Mouse (Mus musculus) testis, postnatal 14 days (tissue): ENCODE data around the gene Spag4.
A peak's percentile ranks its signal among the peaks of the same experiment; 100 is the strongest.
"Not testable (repeated sequence)": the region's sequence is repeated elsewhere in the genome, so short reads cannot be mapped to it uniquely, and the experiment has no call there.

Experiments
- DNase-seq: peaks from one replicate; pipeline ENCODE4 v3.0.0; 2021; ENCODE audit warnings: low spot score

Spag4 gene

DNA sequence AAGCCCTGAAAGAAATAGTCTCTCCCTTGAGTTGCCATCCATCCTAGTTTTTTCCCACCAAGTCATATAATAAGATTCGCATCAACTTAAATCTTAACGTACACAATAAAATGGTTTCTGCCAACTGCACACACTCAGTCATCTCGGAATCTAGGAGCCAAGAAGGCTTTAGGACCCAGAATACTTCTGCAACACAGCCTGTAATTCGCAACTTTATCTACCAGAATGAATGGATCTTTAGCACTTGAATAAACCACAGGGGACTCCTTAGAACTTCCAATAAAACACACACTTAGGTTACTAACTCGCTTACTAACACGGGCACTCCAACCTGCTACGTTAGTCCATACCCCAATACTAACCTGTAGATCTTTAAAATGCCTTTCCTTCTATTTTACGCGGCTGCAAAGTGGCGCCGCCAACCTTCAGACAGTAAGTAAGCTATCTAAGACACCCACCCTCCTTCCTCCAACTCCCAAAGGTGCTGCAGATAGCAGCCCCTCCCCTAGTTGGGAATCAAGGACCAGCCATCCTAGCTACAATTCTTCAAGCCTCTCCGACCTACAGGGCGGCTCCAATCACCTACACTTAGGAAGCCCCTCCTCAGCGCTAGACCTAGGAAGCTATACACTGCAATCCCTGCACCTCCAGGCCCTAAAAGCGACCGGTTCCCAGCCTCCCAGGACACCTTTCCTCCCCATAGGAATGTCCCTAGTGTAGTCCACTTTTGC is 45.8 kb downstream of the Spag4 start:
- DNase-seq: peak; percentile 23

DNA sequence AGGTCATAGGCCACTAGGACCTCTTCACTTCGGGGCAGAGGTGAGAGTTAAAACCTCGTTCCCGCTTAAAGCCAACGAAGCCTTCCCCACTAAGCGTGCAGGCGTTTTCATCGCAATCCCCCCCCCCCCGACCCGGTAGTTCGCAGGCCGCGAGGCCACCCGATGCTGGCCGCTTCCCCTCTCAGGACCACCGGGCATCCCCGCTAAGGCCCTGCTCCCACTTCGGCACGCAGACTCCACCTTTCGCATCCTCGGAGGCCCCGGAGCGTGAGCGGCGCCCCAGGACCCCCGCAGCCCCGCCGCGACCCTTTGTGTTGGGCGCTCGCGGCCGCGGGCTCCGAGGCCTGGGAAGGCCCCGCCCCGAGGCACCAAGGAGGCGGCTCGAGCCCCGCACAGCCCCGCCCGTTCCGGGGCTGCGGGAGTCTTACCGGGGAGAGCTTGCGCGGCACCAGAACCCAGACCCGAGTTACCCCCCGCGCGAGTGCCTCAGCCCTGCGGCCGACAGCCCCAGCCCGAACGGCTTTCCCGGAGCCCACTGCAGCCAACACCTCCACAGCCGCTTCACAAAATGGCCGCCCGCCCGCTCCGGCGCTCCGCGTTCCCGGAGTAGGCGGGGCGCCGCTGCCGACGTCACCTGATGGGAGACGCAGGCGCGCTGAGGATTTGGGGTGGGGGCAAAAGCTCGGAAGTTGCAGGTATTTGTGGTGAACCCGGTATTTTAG is 46.5 kb downstream of the Spag4 start, which contains the start of the genes Cpne1 and Rbm12:
Cpne1 (minus strand) TSS at position 608 of the 722 bp plus-strand sequence.
Rbm12 (minus strand) TSS at position 621 of the 722 bp plus-strand sequence.
- DNase-seq: peak; percentile 92

DNA sequence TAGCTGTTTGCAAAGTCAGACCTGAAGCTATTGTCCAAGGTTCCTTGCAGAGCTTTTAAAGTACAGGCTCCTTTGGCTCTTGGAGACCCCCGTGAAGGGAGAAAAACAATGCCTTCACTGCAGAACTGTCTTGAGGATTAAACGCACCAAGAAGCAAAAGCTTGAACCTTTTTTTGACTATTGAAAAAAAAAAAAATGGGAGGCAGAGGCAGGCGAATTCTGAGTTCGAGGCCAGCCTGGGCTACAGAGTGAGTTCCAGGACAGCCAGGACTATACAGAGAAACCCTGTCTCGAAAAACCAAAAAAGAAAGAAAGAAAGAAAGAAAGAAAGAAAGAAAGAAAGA is 47.1 kb downstream of the Spag4 start:
- DNase-seq: not testable (repeated sequence)

DNA sequence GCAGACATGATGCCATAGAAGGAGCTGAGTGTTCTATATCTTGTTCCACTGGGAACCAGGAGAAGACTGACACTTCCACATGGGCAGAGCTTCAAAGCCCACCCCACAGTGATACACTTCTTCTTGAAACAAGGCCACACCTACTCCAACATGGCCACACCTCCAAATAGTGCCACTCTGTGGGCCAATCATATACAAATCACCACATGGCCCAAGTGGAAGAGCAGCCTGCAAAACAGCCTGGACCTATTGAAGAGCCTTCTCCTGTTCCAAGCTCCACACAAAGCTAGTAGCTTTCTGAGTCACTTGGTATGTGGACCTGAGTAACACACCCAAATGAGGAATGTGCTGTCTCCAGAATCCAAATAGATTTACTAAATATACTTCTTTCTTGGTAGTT is 54.6 kb downstream of the Spag4 start:
- DNase-seq: no peak
